Mouse (Mus musculus): ENCODE data around the gene Aipl1.
A peak's percentile ranks its signal among the peaks of the same experiment; 100 is the strongest.

GRCm38 (mm10) chr11:72052636-72053035 lies 15.3 kb upstream of the Aipl1 start:
- TF ChIP-seq CTCF (IDR thresholded peaks at IDR 0.05; ENCODE audit: low read depth) (peak; percentile 86), EP300 (IDR thresholded peaks at IDR 0.05; ENCODE audit: low read depth) (no peak)

Measured in liver, postnatal 0 days (tissue).